Mouse (Mus musculus) ES-Bruce4 (cell line): ENCODE data around the gene Resp18. TPM values are rescaled to one million over a fixed set of nuclear protein-coding genes. Genes with fewer than 3 reads are reported as not detected.
A peak's percentile ranks its signal among the peaks of the same experiment; 100 is the strongest.

Source experiments
- H3K27ac ChIP-seq: 2 replicates; pipeline ENCODE4 v1.5.1; 2012; ENCODE audit warnings: low read length, inconsistent platforms; ENCODE audit not compliant: insufficient read depth
- H3K27me3 ChIP-seq: 2 replicates; pipeline ENCODE4 v1.6.1; 2012; ENCODE audit warnings: mild to moderate bottlenecking, low read length, inconsistent platforms; ENCODE audit not compliant: control insufficient read depth, poor library complexity, insufficient read depth, severe bottlenecking
- H3K36me3 ChIP-seq: 2 replicates; pipeline ENCODE4 v1.6.1; 2012; ENCODE audit warnings: inconsistent platforms, mild to moderate bottlenecking, low read length, moderate library complexity; ENCODE audit not compliant: control insufficient read depth, poor library complexity, insufficient read depth, severe bottlenecking
- H3K4me1 ChIP-seq: one replicate; pipeline ENCODE4 v1.8.1; 2011; ENCODE audit warnings: low read length; ENCODE audit not compliant: control insufficient read depth, insufficient read depth
- H3K4me3 ChIP-seq: 2 replicates; pipeline ENCODE4 v1.5.1; 2011; ENCODE audit warnings: low read depth, mild to moderate bottlenecking, low read length
- H3K9ac ChIP-seq: 2 replicates; pipeline ENCODE4 v1.6.1; 2012; ENCODE audit warnings: low read depth, mild to moderate bottlenecking, inconsistent platforms; ENCODE audit not compliant: poor library complexity, severe bottlenecking
- H3K9me3 ChIP-seq: replicated peaks from 2 replicates; pipeline ENCODE4 v1.6.1; 2012; ENCODE audit warnings: mild to moderate bottlenecking, low read length, inconsistent platforms; ENCODE audit not compliant: control insufficient read depth, poor library complexity, insufficient read depth, severe bottlenecking
- CTCF ChIP-seq: IDR thresholded peaks from one replicate; pipeline ENCODE4 v1.8.1; 2011; ENCODE audit warnings: low read depth, low read length
- EP300 ChIP-seq: IDR thresholded peaks from 2 replicates; pipeline ENCODE4 v1.6.1; 2011; ENCODE audit warnings: low read depth, low read length; ENCODE audit not compliant: insufficient read depth
- POLR2A ChIP-seq: IDR thresholded peaks from one replicate; pipeline ENCODE4 v1.8.1; 2011; ENCODE audit warnings: low read length; ENCODE audit not compliant: insufficient read depth
- polyA plus RNA-seq: library from polyadenylated mRNA; stranded (reverse); fragments of >200 nt; gene quantifications from 2 replicates; pipeline ENCODE4 v1.2.4, GENCODE M21; 2011; ENCODE audit warnings: low read depth; ENCODE audit not compliant: missing spikeins, insufficient read depth, insufficient read length

The Resp18 gene
- polyA plus RNA-seq, 1 experiment: not detected

DNA sequence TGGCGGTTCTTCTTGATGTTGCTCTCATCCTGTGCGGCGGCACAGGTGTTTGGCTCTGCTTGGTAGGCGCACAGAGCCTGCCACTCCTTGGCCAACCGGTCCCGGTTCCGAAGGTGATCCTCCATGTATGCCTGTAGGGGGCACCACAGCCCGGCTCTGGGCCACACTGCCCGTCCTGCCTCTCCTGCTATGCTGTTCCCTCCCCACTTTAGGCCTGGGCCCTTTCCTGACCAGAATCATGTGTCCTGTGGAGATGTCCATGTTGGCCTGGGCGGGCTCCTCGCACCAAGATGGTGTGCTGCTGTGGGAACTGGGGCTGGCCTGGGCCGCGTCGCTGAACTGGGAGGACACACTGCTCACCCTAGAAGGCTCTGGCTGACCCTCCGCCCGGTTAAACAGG is 25.2 kb downstream of the Resp18 start:
- Histone ChIP-seq H3K4me3 (peak overlapping the region; percentile 22), H3K27ac (no peak overlapping the region), H3K9me3 (no peaks in the 10 kb centered on the region), H3K9ac (peak overlapping the region; percentile 0; the same call in 1 of the 2 replicates), H3K36me3 (no peaks in the 10 kb centered on the region), H3K4me1 (peaks cover 3% of the 10 kb centered on the region), H3K27me3 (no peaks in the 10 kb centered on the region)
- TF ChIP-seq CTCF (peak; percentile 80), EP300 (no peak)

GRCm38 (mm10) chr1:75252308-75252707 is 25.9 kb downstream of the Resp18 start:
- Histone ChIP-seq H3K9me3 (no peaks in the 10 kb centered on the region), H3K27me3 (no peaks in the 10 kb centered on the region), H3K36me3 (no peaks in the 10 kb centered on the region), H3K27ac (no peak overlapping the region), H3K9ac (no peak overlapping the region), H3K4me1 (peaks cover 3% of the 10 kb centered on the region), H3K4me3 (no peak overlapping the region)
- TF ChIP-seq POLR2A (no peak), EP300 (no peak), CTCF (no peak)

DNA sequence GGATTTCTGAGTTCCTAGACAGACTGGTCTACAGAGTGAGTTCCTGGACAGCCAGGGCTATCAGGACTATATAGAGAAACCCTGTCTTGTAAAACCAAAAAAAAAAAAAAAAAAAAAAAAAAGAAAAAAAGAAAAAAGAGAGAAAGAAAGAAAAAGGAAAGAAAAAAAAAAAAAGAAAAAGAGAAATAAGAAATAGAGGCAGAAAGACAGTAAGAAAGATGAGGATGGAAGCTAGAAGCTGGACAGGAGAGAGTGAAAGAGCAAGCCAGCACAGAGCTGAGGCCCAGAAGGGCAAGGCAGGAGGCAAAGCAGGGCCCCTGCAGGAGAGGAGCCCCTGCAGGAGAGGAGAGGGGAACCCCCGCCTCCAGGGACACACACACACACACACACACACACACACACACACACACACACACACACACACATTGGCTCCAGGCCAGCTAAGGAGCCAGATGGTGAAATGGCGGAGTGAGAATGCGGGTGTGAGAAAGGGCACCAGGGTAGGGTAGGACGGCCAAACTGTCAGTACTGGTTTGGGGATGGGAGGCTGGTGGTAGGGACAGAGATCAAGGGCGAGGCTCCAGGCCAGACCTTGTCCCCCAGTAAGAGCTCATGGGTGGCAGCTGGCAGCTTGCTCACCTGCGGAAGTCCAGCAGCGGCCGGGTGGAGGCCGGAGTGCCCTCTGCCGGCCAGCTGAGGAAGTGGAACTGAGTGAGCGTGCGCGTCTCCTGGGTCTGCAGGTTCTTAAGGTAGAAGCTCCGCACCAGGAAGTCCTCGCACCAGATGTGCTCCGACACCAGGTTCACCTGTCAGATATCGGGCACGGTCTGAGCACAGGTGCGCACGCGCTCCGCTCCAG is 26.9 kb downstream of the Resp18 start:
- peaks cover 3% of the 10 kb centered on the region for H3K4me1 ChIP-seq
- H3K27ac ChIP-seq: no peak overlapping the region
- no peak overlapping the region for H3K9ac ChIP-seq
- peak overlapping the region; percentile 22; the same call in 1 of the 2 replicates for H3K4me3 ChIP-seq
- no peak for TF ChIP-seq EP300
- peak; percentile 89 for TF ChIP-seq CTCF
- no peak for TF ChIP-seq POLR2A
- H3K9me3 ChIP-seq: no peaks in the 10 kb centered on the region
- H3K27me3 ChIP-seq: no peaks in the 10 kb centered on the region
- H3K36me3 ChIP-seq: no peaks in the 10 kb centered on the region

GRCm38 (mm10) chr1:75250498-75250897 is 27.7 kb downstream of the Resp18 start:
- no peak for TF ChIP-seq CTCF
- 0 out of 2 replicates have a peak, but pooled peaks have one; percentile 23 for TF ChIP-seq EP300
- Histone ChIP-seq H3K4me1 (peaks cover 3% of the 10 kb centered on the region), H3K4me3 (no peak overlapping the region), H3K27me3 (no peaks in the 10 kb centered on the region), H3K36me3 (no peaks in the 10 kb centered on the region), H3K9me3 (no peaks in the 10 kb centered on the region), H3K27ac (no peak overlapping the region), H3K9ac (no peak overlapping the region)

DNA sequence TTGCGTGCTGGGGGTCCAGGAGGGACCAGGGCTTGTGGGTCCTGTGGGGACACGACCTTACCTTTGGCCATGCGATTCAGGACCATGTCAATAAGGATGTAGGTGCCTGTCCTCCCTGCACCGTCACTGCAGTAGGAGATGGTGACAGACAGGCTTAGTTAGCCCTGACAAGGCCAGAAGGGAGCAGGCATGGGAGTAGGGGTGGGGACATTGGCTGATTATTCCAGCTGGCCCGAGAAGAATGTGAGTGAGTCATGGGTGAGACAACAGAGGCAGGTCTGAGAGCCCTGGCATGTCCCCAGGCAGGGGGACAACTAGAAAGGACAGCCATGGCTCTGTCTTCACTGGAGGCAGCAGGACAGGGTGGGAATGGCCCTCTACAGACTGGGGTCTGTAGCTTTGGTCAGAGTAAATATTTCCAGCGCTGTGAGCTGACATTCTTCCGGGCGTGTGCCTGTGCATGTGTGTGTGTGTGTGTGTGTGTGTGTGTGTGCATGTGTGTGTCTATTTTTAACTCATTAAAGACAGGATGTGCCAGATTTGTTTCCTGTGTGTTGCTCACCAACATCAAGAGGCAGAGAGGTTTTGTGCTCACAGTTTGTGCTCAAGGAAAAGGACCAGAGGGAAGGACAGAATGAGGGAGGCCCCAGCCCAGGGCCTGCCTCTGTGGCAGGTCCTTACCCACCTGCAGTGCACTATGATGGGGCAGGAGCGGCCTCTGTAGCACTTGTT is 30.0 kb downstream of the Resp18 start:
- no peak overlapping the region for H3K27ac ChIP-seq

More for the DNA sequence above, 30.0 kb downstream of the Resp18 start:
- H3K4me3 ChIP-seq: no peak overlapping the region
- H3K27me3 ChIP-seq: no peaks in the 10 kb centered on the region
- no peak overlapping the region for H3K9ac ChIP-seq
- no peak for TF ChIP-seq POLR2A
- TF ChIP-seq EP300: no peak
- no peak for TF ChIP-seq CTCF
- H3K36me3 ChIP-seq: no peaks in the 10 kb centered on the region
- H3K4me1 ChIP-seq: peaks cover 4% of the 10 kb centered on the region
- no peaks in the 10 kb centered on the region for H3K9me3 ChIP-seq
